Mouse (Mus musculus): ENCODE data around the gene Ece1. TPM values are rescaled to one million over a fixed set of nuclear protein-coding genes. Genes with fewer than 3 reads are reported as not detected.

Gene Ece1
- polyA plus RNA-seq, 1 experiment from 2014 or later = 25.1 TPM

DNA sequence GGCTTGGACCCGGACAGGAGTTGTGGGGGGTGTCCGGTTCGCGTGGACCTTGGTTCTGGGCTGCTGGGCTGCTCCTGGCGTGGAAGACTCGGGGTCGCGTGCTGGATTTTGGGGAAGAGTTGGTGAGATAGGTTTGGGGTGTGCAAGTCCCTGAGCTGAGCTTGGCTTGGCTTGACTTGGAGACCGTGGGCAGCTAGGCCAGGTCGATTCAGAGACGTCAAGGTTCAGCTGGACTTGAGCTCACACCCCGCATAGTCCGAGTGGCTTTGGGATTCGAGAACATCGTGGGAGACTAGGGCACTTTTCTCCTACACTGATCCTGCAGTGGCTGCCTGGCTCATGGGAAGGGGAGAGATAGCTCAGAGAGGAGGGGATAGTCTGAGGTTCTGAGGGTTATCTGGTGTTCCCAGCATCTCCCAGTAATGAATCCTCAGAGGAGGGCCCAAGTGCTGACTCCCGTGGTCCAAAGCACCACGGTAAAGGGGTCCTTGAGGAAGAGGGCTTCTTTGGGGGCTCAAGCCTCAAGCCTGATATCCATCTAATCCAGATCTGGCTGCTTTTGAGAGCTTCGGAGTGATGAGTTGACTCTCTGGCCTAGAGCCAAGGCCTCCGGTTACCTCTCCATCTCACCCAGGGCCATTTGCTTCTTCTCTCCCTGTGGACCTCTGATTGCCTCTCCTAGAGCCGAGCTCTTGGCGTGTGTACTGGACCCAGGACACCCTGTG lies 641 bp downstream of the Ece1 start:
- Histone ChIP-seq H3K4me2 (replicated peaks; ENCODE audit: low read depth, low read length) (peak overlapping the region; percentile 88), H3K4me3 (ENCODE audit: low read depth, low read length) (peak overlapping the region; percentile 84), H3K27ac (ENCODE audit: low read depth, low read length) (no peak overlapping the region), H3K9me3 (ENCODE audit: control insufficient read depth, low read length) (no peaks in the 10 kb centered on the region), H3K9ac (ENCODE audit: low read depth, low read length) (peak overlapping the region; percentile 85), H3K36me3 (ENCODE audit: control insufficient read depth, insufficient read depth, low read length) (no peaks in the 10 kb centered on the region), H3K27me3 (ENCODE audit: control insufficient read depth, insufficient read depth, low read length) (no peaks in the 10 kb centered on the region), H3K4me1 (replicated peaks; ENCODE audit: control insufficient read depth, insufficient read depth, low read length) (peaks cover 13% of the 10 kb centered on the region)
- WGBS = 16% methylated on average over 21 of the region's 21 CpGs
- no peak for DNase-seq (ENCODE audit: low spot score)
- ATAC-seq (ENCODE audit: low FRiP score) = 0 out of 2 replicates have a peak, but pooled peaks have one; percentile 6

DNA sequence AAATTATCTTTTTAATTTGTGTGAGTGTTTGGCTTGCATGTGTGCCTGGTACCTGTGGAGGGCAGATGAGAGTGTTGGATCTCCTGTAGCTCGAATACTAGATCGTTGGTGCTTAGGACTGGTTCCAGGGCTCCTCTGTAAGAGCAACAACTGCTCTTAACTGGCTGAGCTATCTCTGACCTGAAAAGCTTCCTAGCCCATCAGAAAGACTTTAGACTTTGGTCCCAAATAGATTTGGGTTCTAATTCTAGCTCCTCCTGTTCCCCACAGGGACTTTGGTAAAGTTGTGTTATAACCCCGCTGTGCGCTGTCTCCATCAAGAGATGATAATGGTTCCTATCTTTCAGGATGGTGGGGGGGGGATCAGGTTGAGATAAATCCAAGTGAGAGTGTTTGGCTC lies 2.0 kb downstream of the Ece1 start:
- H3K4me1 ChIP-seq (replicated peaks; ENCODE audit: control insufficient read depth, insufficient read depth, low read length) = peaks cover 13% of the 10 kb centered on the region
- ATAC-seq (ENCODE audit: low FRiP score) = no peak
- H3K4me2 ChIP-seq (replicated peaks; ENCODE audit: low read depth, low read length) = no peak overlapping the region

DNA sequence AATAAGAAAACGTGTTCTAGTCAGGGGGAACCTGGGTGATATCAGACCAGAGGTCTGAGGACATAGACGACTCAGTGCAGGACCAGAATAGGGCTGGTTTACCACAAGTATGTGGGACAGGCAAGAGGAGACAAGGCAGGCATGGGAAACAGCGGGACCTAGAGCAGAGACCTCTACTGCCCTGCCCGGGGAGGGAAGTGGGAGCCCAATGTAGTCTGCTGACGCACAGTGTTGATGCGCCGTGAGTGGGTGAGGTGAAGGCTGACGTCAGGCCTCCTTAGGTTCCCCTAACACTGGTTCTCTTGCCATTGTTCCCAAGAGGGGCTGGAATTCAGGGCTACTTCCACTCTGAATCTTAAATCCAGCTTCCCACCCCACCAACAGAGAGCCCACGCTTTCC lies 2.7 kb downstream of the Ece1 start:
- Histone ChIP-seq H3K9me3 (ENCODE audit: control insufficient read depth, low read length) (no peaks in the 10 kb centered on the region), H3K4me3 (ENCODE audit: low read depth, low read length) (no peak overlapping the region), H3K27me3 (ENCODE audit: control insufficient read depth, insufficient read depth, low read length) (no peaks in the 10 kb centered on the region), H3K36me3 (ENCODE audit: control insufficient read depth, insufficient read depth, low read length) (no peaks in the 10 kb centered on the region), H3K4me2 (replicated peaks; ENCODE audit: low read depth, low read length) (no peak overlapping the region), H3K9ac (ENCODE audit: low read depth, low read length) (0 out of 2 replicates have a peak overlapping the region, but pooled peaks have one; percentile 2), H3K27ac (ENCODE audit: low read depth, low read length) (no peak overlapping the region), H3K4me1 (replicated peaks; ENCODE audit: control insufficient read depth, insufficient read depth, low read length) (peaks cover 14% of the 10 kb centered on the region)
- DNase-seq (ENCODE audit: low spot score) (no peak), ATAC-seq (ENCODE audit: low FRiP score) (no peak)
- WGBS = 66% methylated on average over 9 of the region's 9 CpGs

More for the DNA sequence above, 2.0 kb downstream of the Ece1 start:
- WGBS = 94% methylated on average over 4 of the region's 4 CpGs
- Histone ChIP-seq H3K9ac (ENCODE audit: low read depth, low read length) (no peak overlapping the region), H3K27me3 (ENCODE audit: control insufficient read depth, insufficient read depth, low read length) (no peaks in the 10 kb centered on the region), H3K4me3 (ENCODE audit: low read depth, low read length) (no peak overlapping the region), H3K27ac (ENCODE audit: low read depth, low read length) (no peak overlapping the region), H3K36me3 (ENCODE audit: control insufficient read depth, insufficient read depth, low read length) (no peaks in the 10 kb centered on the region), H3K9me3 (ENCODE audit: control insufficient read depth, low read length) (no peaks in the 10 kb centered on the region)
- DNase-seq (ENCODE audit: low spot score) = no peak

DNA sequence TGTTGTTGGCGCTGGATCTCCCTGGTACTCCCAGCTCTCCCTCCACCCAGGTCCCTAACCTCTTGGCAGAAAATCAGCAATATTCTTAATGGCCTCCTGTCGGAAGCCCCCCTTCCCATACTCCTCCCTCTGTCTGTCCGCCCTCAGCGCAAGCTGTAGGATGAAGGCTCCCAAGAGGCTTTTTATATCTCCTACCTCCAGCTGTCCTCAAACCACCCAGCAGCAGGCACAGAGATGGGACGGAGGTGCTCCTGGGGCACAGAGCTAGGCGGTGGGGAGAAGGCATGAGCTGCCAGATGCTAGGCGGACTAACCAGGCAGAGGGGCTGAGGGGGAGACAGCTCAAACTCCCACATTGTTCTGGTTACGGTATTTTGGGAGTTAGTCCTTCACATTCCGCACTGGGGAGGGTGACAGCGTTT lies 3.2 kb downstream of the Ece1 start:
- Histone ChIP-seq H3K4me3 (ENCODE audit: low read depth, low read length) (no peak overlapping the region), H3K9me3 (ENCODE audit: control insufficient read depth, low read length) (no peaks in the 10 kb centered on the region), H3K4me1 (replicated peaks; ENCODE audit: control insufficient read depth, insufficient read depth, low read length) (peaks cover 16% of the 10 kb centered on the region), H3K27ac (ENCODE audit: low read depth, low read length) (0 out of 2 replicates have a peak overlapping the region, but pooled peaks have one; percentile 19), H3K4me2 (replicated peaks; ENCODE audit: low read depth, low read length) (no peak overlapping the region), H3K9ac (ENCODE audit: low read depth, low read length) (no peak overlapping the region), H3K27me3 (ENCODE audit: control insufficient read depth, insufficient read depth, low read length) (no peaks in the 10 kb centered on the region), H3K36me3 (ENCODE audit: control insufficient read depth, insufficient read depth, low read length) (no peaks in the 10 kb centered on the region)
- ATAC-seq (ENCODE audit: low FRiP score) (no peak), DNase-seq (ENCODE audit: low spot score) (no peak)
- 65% methylated on average over 10 of the region's 10 CpGs for WGBS

DNA sequence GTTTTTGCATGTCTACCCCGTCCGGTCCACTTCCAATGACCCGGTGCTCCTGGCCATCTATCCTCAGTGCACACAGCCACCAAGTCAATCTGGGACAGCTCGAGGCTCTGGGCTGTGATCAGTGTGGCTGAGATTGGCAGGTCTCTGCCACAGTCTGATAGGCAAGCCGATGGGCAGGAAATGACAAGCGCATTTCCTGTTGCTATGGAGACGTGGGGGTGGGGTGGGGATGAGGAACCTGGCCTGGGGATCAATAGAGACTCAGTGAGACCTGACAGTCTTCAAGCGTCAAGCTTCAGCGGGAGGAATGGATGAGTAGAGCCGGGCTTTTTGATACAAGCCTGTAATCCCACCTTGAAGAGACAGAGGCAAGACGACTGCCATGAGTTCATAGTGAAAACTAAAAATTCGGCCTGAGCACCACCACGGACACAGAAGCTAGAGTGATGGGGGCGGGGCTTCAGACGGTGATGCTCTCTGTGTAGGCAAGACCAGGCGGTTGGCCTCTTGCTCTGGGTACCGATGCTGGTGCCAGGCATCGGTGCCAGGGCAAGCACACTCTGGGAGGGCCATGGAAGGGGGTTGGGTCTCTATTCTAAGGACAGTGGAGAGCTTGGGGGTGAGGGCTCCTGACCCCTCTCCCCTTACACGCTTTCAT lies 4.3 kb downstream of the Ece1 start:
- Histone ChIP-seq H3K4me2 (replicated peaks; ENCODE audit: low read depth, low read length) (no peak overlapping the region), H3K4me1 (replicated peaks; ENCODE audit: control insufficient read depth, insufficient read depth, low read length) (peaks cover 16% of the 10 kb centered on the region)
- ATAC-seq (ENCODE audit: low FRiP score) = no peak

DNA sequence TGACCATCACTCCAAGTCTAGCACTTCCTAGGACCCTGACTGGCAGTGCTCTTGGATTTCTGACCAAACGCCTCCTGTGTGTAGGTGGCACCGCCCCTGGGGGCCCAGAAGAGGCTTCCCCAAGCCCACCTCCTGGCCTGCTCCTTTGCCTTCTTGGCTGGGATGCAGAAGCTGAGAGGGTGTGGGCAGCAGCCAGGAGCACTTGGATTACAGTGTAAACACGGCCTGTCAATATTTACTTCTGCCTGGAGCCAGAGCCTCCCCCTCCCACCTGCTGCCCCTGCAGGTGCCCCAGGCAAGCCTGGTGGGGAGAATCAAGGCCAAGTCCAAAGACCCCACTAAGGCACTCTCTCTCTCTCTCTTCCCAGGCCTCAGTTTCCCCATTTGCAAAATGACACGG lies 5.2 kb downstream of the Ece1 start:
- H3K4me2 ChIP-seq (replicated peaks; ENCODE audit: low read depth, low read length) = no peak overlapping the region
- H3K27me3 ChIP-seq (ENCODE audit: control insufficient read depth, insufficient read depth, low read length) = no peaks in the 10 kb centered on the region
- DNase-seq (ENCODE audit: low spot score) (no peak), ATAC-seq (ENCODE audit: low FRiP score) (no peak)
- no peaks in the 10 kb centered on the region for H3K9me3 ChIP-seq (ENCODE audit: control insufficient read depth, low read length)
- no peak overlapping the region for H3K27ac ChIP-seq (ENCODE audit: low read depth, low read length)
- H3K4me1 ChIP-seq (replicated peaks; ENCODE audit: control insufficient read depth, insufficient read depth, low read length) = peaks cover 16% of the 10 kb centered on the region
- 69% methylated on average over 4 of the region's 4 CpGs for WGBS
- no peaks in the 10 kb centered on the region for H3K36me3 ChIP-seq (ENCODE audit: control insufficient read depth, insufficient read depth, low read length)
- no peak overlapping the region for H3K9ac ChIP-seq (ENCODE audit: low read depth, low read length)
- H3K4me3 ChIP-seq (ENCODE audit: low read depth, low read length) = no peak overlapping the region

More for the DNA sequence above, 4.3 kb downstream of the Ece1 start:
- peak; percentile 70 for DNase-seq (ENCODE audit: low spot score)
- no peak overlapping the region for H3K4me3 ChIP-seq (ENCODE audit: low read depth, low read length)
- H3K36me3 ChIP-seq (ENCODE audit: control insufficient read depth, insufficient read depth, low read length) = no peaks in the 10 kb centered on the region
- no peaks in the 10 kb centered on the region for H3K9me3 ChIP-seq (ENCODE audit: control insufficient read depth, low read length)
- H3K9ac ChIP-seq (ENCODE audit: low read depth, low read length) = no peak overlapping the region
- 0 out of 2 replicates have a peak overlapping the region, but pooled peaks have one; percentile 43 for H3K27ac ChIP-seq (ENCODE audit: low read depth, low read length)
- WGBS = 49% methylated on average over 19 of the region's 19 CpGs
- H3K27me3 ChIP-seq (ENCODE audit: control insufficient read depth, insufficient read depth, low read length) = no peaks in the 10 kb centered on the region

DNA sequence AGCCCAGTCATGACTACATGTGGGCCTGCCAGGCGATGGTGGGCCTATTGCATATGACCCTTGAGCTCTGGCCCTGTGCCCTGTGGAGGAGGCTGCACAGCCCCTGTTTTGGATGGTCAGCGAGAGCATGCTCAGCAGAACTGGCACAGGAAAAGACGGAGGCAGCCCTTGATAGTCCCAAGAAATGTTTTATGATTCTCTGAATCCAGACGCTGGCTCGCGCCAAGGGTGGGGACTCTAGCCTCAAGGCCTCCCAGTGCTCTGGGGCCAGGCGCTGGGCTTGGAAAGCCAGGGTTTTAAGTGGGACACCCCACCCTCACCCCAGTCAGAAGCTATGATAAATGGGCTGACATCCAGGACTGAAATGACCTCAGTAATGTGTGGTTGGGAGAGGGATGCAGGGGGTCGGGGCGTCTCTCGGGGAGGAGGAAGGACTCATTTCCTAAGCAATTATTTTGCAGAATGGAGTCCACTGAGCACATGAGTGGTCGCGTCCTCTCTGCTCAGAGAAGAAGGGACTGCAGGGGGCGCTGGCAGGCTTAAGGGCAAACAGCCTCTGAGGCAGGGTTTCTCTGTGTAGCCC lies 5.7 kb downstream of the Ece1 start:
- DNase-seq (ENCODE audit: low spot score) (no peak), ATAC-seq (ENCODE audit: low FRiP score) (no peak)
- Histone ChIP-seq H3K4me3 (ENCODE audit: low read depth, low read length) (no peak overlapping the region), H3K4me1 (replicated peaks; ENCODE audit: control insufficient read depth, insufficient read depth, low read length) (peaks cover 13% of the 10 kb centered on the region), H3K36me3 (ENCODE audit: control insufficient read depth, insufficient read depth, low read length) (no peaks in the 10 kb centered on the region), H3K4me2 (replicated peaks; ENCODE audit: low read depth, low read length) (no peak overlapping the region), H3K9ac (ENCODE audit: low read depth, low read length) (no peak overlapping the region), H3K27me3 (ENCODE audit: control insufficient read depth, insufficient read depth, low read length) (no peaks in the 10 kb centered on the region), H3K27ac (ENCODE audit: low read depth, low read length) (no peak overlapping the region), H3K9me3 (ENCODE audit: control insufficient read depth, low read length) (no peaks in the 10 kb centered on the region)
- 81% methylated on average over 13 of the region's 13 CpGs for WGBS

DNA sequence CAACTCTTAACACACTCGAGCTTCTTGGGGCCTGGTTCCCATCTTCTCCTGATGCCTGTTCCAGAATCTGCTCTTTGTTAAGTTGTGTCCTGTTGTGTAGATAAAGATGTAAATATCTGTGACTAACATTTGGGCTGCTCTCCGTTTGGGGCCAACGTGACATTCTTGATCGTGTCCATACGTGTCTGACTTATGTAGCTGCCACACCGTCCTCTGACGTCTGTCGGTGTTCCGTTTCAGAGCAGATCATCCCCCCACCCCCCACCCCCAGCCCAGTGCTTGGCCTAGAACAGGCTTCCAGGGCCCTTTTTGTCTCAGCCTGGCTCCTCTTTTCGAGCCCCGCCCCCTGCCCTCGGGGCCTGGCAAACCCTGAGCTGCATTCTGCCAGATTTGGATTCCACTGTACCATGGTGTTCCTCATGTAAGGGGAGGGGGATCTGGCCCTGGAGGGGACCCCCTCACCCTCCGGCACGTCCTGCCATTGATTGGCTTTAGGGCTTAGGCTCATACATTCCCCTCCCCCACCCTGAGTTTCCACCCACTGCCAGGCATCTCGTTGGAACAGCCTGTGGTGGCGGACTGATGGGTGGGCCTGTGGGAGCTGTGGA lies 7.7 kb downstream of the Ece1 start:
- 45% methylated on average over 16 of the region's 16 CpGs for WGBS
- H3K9me3 ChIP-seq (ENCODE audit: control insufficient read depth, low read length) = no peaks in the 10 kb centered on the region
- DNase-seq (ENCODE audit: low spot score) = no peak
- H3K27me3 ChIP-seq (ENCODE audit: control insufficient read depth, insufficient read depth, low read length) = no peaks in the 10 kb centered on the region
- ATAC-seq (ENCODE audit: low FRiP score) = no peak
- H3K27ac ChIP-seq (ENCODE audit: low read depth, low read length) = no peak overlapping the region
- no peak overlapping the region for H3K4me3 ChIP-seq (ENCODE audit: low read depth, low read length)
- H3K4me2 ChIP-seq (replicated peaks; ENCODE audit: low read depth, low read length) = no peak overlapping the region
- H3K4me1 ChIP-seq (replicated peaks; ENCODE audit: control insufficient read depth, insufficient read depth, low read length) = peaks cover 12% of the 10 kb centered on the region
- H3K36me3 ChIP-seq (ENCODE audit: control insufficient read depth, insufficient read depth, low read length) = no peaks in the 10 kb centered on the region
- no peak overlapping the region for H3K9ac ChIP-seq (ENCODE audit: low read depth, low read length)

Measured in hindbrain, embryonic 11.5 days (tissue).